Comparison of ENCODE assay signal across 19 mouse cellular contexts in genomic region chr17:64065243-64065642, GRCm38 (mm10).
"Had no signal": no experiment of that assay in that cellular context is flagged by ENCODE, and none has a peak within 500 bp of the region (broad histone marks: within the 10 kb centered on the region; RNA-seq: fewer than 3 reads in every experiment).

No protein-coding gene starts in this region.

- H3K9me3 ChIP-seq: midbrain, embryonic 10.5 days; midbrain, embryonic 12.5 days; neural tube, embryonic 13.5 days; neural tube, embryonic 15.5 days had no signal

- H3K4me1 ChIP-seq: midbrain, embryonic 12.5 days; neural tube, embryonic 13.5 days; neural tube, embryonic 15.5 days had no signal

- H3K27ac ChIP-seq: midbrain, embryonic 10.5 days; midbrain, embryonic 12.5 days; neural tube, embryonic 13.5 days; neural tube, embryonic 15.5 days had no signal

- H3K36me3 ChIP-seq: midbrain, embryonic 10.5 days; midbrain, embryonic 12.5 days; neural tube, embryonic 13.5 days; neural tube, embryonic 15.5 days had no signal

- H3K4me2 ChIP-seq: lung, embryonic 14.5 days; midbrain, embryonic 12.5 days; neural tube, embryonic 13.5 days; neural tube, embryonic 15.5 days had no signal

- ATAC-seq: midbrain, embryonic 16.5 days had no signal

- H3K4me3 ChIP-seq: midbrain, embryonic 10.5 days; midbrain, embryonic 12.5 days; myocyte; neural tube, embryonic 13.5 days; neural tube, embryonic 15.5 days had no signal

- H3K9ac ChIP-seq: lung, embryonic 14.5 days; midbrain, embryonic 12.5 days; neural tube, embryonic 13.5 days; neural tube, embryonic 15.5 days had no signal

- H3K27me3 ChIP-seq: midbrain, embryonic 12.5 days; neural tube, embryonic 13.5 days; neural tube, embryonic 15.5 days had no signal

- DNase-seq: lung, adult 18-20 months; lung, embryonic 14.5 days; lung, postnatal 10 days; lung, postnatal 4 days; midbrain, embryonic 14.5 days; retina, postnatal 1 day; right cerebral cortex, adult 18-20 months; right cerebral cortex, postnatal 25 days; right cerebral cortex, postnatal 4 days; spleen, adult 18-20 months; thymus, adult 18-20 months; thymus, postnatal 14 days; thymus, postnatal 36 days had no signal
